Mouse (Mus musculus) CH12.LX (cell line): Measurements from ENCODE around the gene Prdx6b. TPM values are rescaled to one million over a fixed set of nuclear protein-coding genes. Genes with fewer than 3 reads are reported as not detected.
A peak's percentile ranks its signal among the peaks of the same experiment; 100 is the strongest.

Experiments used
- DNase-seq: peaks from one replicate; pipeline ENCODE4 v3.0.0-alpha.2; 2013; ENCODE audit errors: extremely low read depth
- H3K27ac ChIP-seq: 2 replicates; pipeline ENCODE4 v1.5.1; 2012; ENCODE audit warnings: low read depth, mild to moderate bottlenecking, control low read depth, moderate library complexity; ENCODE audit not compliant: insufficient read depth
- H3K27me3 ChIP-seq: replicated peaks from 2 replicates; pipeline ENCODE3; 2012; ENCODE audit warnings: inconsistent platforms
- H3K36me3 ChIP-seq, 2 experiments: replicated peaks in 1 of 2; 2 replicates each; pipeline versions ENCODE3 to v1.6.1; 2012; ENCODE audit warnings: inconsistent platforms in 1 of 2, low read length in 1 of 2, mild to moderate bottlenecking in 1 of 2, mixed read lengths in 1 of 2, moderate library complexity in 1 of 2; ENCODE audit not compliant: control insufficient read depth in 1 of 2, insufficient read depth in 1 of 2
- H3K4me1 ChIP-seq, 2 experiments: 2 replicates each; pipeline ENCODE4 v1.6.1; 2012; ENCODE audit warnings: inconsistent platforms in 1 of 2, moderate library complexity in 1 of 2; ENCODE audit not compliant: insufficient read depth in 2 of 2, control insufficient read depth in 1 of 2
- H3K4me2 ChIP-seq: 2 replicates; pipeline ENCODE4 v1.6.1; 2012; ENCODE audit warnings: low read depth, mild to moderate bottlenecking, control low read depth; ENCODE audit not compliant: poor library complexity, insufficient read depth, severe bottlenecking
- H3K4me3 ChIP-seq, 3 experiments: fragments of 150-350 bp in 1 of 3; sonication (generic) in 1 of 3; replicated peaks in 1 of 3; 2 replicates each; pipeline versions ENCODE3 to v1.5.1; 2011 to 2012; ENCODE audit warnings: low read depth in 2 of 3, low read length in 2 of 3, mild to moderate bottlenecking in 2 of 3, moderate library complexity in 2 of 3, control low read depth in 1 of 3, improper control_type of control experiment in 1 of 3, inconsistent platforms in 1 of 3, mixed read lengths in 1 of 3; ENCODE audit not compliant: poor library complexity in 1 of 3
- H3K79me2 ChIP-seq: replicated peaks from 2 replicates; pipeline ENCODE4 v1.6.1; 2012; ENCODE audit warnings: mild to moderate bottlenecking, moderate library complexity; ENCODE audit not compliant: control insufficient read depth, poor library complexity, insufficient read depth, severe bottlenecking; ENCODE audit errors: extremely low read depth
- H3K9ac ChIP-seq: 2 replicates; pipeline ENCODE4 v1.6.1; 2012; ENCODE audit warnings: low read depth, mild to moderate bottlenecking, control low read depth, moderate library complexity; ENCODE audit not compliant: insufficient read depth
- H3K9me3 ChIP-seq: replicated peaks from 2 replicates; pipeline ENCODE3; 2012; ENCODE audit warnings: low read length, inconsistent platforms, mixed read lengths
- BHLHE40 ChIP-seq: IDR thresholded peaks from 2 replicates; pipeline ENCODE4 v1.6.1; 2011; ENCODE audit warnings: mild to moderate bottlenecking, low read depth, low read length, improper control_type of control experiment
- CTCF ChIP-seq, 2 experiments: IDR thresholded peaks in 1 of 2; conservative IDR thresholded peaks in 1 of 2; 2 replicates each; pipeline ENCODE4 v1.5.1; 2011 to 2012; ENCODE audit warnings: low read depth in 2 of 2, low read length in 2 of 2, improper control_type of control experiment in 1 of 2, inconsistent platforms in 1 of 2, mild to moderate bottlenecking in 1 of 2, moderate library complexity in 1 of 2
- ETS1 ChIP-seq: conservative IDR thresholded peaks from 2 replicates; pipeline ENCODE4 v1.6.1; 2012; ENCODE audit warnings: low read depth, mild to moderate bottlenecking, inconsistent platforms, low read length, improper control_type of control experiment, moderate library complexity
- GABPA ChIP-seq: IDR thresholded peaks from 2 replicates; pipeline ENCODE4 v1.6.1; 2012; ENCODE audit warnings: low read depth, low read length, improper control_type of control experiment, inconsistent platforms; ENCODE audit not compliant: insufficient replicate concordance
- IRF4 ChIP-seq: IDR thresholded peaks from 2 replicates; pipeline ENCODE4 v1.6.1; 2014; ENCODE audit warnings: low read depth, mild to moderate bottlenecking, inconsistent platforms, low read length, improper control_type of control experiment
- JUN ChIP-seq: IDR thresholded peaks from 2 replicates; pipeline ENCODE4 v1.6.1; 2011; ENCODE audit warnings: low read depth, mild to moderate bottlenecking, low read length, improper control_type of control experiment, moderate library complexity; ENCODE audit not compliant: insufficient read depth
- KAT2A ChIP-seq: IDR thresholded peaks from 2 replicates; pipeline ENCODE4 v1.6.1; 2012; ENCODE audit warnings: low read length, improper control_type of control experiment, inconsistent platforms; ENCODE audit not compliant: insufficient replicate concordance
- MAFK ChIP-seq: IDR thresholded peaks from 2 replicates; pipeline ENCODE4 v1.6.1; 2011; ENCODE audit warnings: low read length, improper control_type of control experiment; ENCODE audit not compliant: insufficient replicate concordance
- MAZ ChIP-seq: IDR thresholded peaks from 2 replicates; pipeline ENCODE4 v1.6.1; 2012; ENCODE audit warnings: low read depth, mild to moderate bottlenecking, inconsistent platforms, low read length, improper control_type of control experiment, moderate library complexity
- MXI1 ChIP-seq: IDR thresholded peaks from 2 replicates; pipeline ENCODE4 v1.6.1; 2011; ENCODE audit warnings: mild to moderate bottlenecking, low read depth, low read length, improper control_type of control experiment
- NELFE ChIP-seq: IDR thresholded peaks from 2 replicates; pipeline ENCODE4 v1.6.1; 2011; ENCODE audit warnings: low read depth, low read length, improper control_type of control experiment
- NRF1 ChIP-seq: IDR thresholded peaks from 2 replicates; pipeline ENCODE4 v1.6.1; 2014; ENCODE audit warnings: low read depth, mild to moderate bottlenecking, inconsistent platforms, low read length, improper control_type of control experiment, moderate library complexity
- PAX5 ChIP-seq: IDR thresholded peaks from 2 replicates; pipeline ENCODE4 v1.6.1; 2012; ENCODE audit warnings: low read length, inconsistent platforms, mixed read lengths
- POLR2A ChIP-seq: IDR thresholded peaks from 2 replicates; pipeline ENCODE4 v1.6.1; 2011; ENCODE audit warnings: low read depth, mild to moderate bottlenecking, improper control_type of control experiment, low read length
- RAD21 ChIP-seq: IDR thresholded peaks from 2 replicates; pipeline ENCODE4 v1.6.1; 2011; ENCODE audit warnings: low read depth, mild to moderate bottlenecking, low read length, improper control_type of control experiment, moderate library complexity
- UBTF ChIP-seq: IDR thresholded peaks from 2 replicates; pipeline ENCODE4 v1.6.1; 2012; ENCODE audit warnings: low read depth, mild to moderate bottlenecking, inconsistent platforms, low read length, improper control_type of control experiment, moderate library complexity
- USF1 ChIP-seq: IDR thresholded peaks from 2 replicates; pipeline ENCODE4 v1.6.1; 2014; ENCODE audit warnings: low read depth, mild to moderate bottlenecking, inconsistent platforms, low read length, improper control_type of control experiment
- USF2 ChIP-seq: conservative IDR thresholded peaks from 2 replicates; pipeline ENCODE4 v1.6.1; 2011; ENCODE audit warnings: low read depth, low read length, improper control_type of control experiment
- dilution Hi-C: fragments of 300-500 bp; cut with MboI; formaldehyde crosslinking; loops from 2 replicates; pipeline ENCODE4 v1.14.3; 2020; ENCODE audit warnings: low sequenced_read_pairs; ENCODE audit not compliant: extremely low pct_unique_long_range_greater_than_20kb, extremely low pct_ligation_motif_present
- in situ Hi-C: fragments of 300-500 bp; cut with MboI; formaldehyde crosslinking; loops from 3 replicates; pipeline ENCODE4 v1.14.3; 2019; ENCODE audit warnings: low sequenced_read_pairs, low pct_ligation_motif_present, low pct_unique_long_range_greater_than_20kb, mixed read lengths
- polyA plus RNA-seq: library from polyadenylated mRNA; unstranded; fragments of >175 nt; gene quantifications from 2 replicates; pipeline ENCODE4 v1.2.1, GENCODE M21; 2012; ENCODE audit warnings: low read depth; ENCODE audit not compliant: insufficient read length
- total RNA-seq, 2 experiments: library from RNA; depleted of rRNA; stranded (reverse); fragments of 300-350 nt in 1 of 2; fragments of >200 nt in 1 of 2; gene quantifications; 2 replicates each; pipeline ENCODE4 v1.2.3; 2012 to 2014

Gene Prdx6b
- total and polyA plus RNA-seq, 3 experiments, result not detected

GRCm38 (mm10) chr2:80282214-80282613 is 10.1 kb upstream of the Prdx6b start:
- Histone ChIP-seq H3K4me2 (peak overlapping the region; percentile 15; the same call in 1 of the 2 replicates), H3K4me3 (no peak overlapping the region), H3K36me3 (no peaks in the 10 kb centered on the region), H3K79me2 (no peaks in the 10 kb centered on the region), H3K27ac (no peak overlapping the region), H3K9ac (no peak overlapping the region), H3K9me3 (no peaks in the 10 kb centered on the region), H3K27me3 (no peaks in the 10 kb centered on the region), H3K4me1 (peaks cover 0 to 12% of the 10 kb centered on the region in 2 experiments; a peak in 2 of 4 replicates)
- in situ Hi-C loops (no loop called here), dilution Hi-C loops (no loop called here)
- DNase-seq, result peak; percentile 25
- no peak for TF ChIP-seq RAD21
- peak; percentile 26; the same call in 1 of the 2 replicates for TF ChIP-seq IRF4

GRCm38 (mm10) chr2:80286397-80286796 is 5.9 kb upstream of the Prdx6b start:
- no peak for DNase-seq
- Histone ChIP-seq H3K4me2 (no peak overlapping the region), H3K9ac (no peak overlapping the region), H3K79me2 (no peaks in the 10 kb centered on the region), H3K4me3 (no peak overlapping the region), H3K27me3 (no peaks in the 10 kb centered on the region), H3K27ac (no peak overlapping the region), H3K4me1 (peaks cover 0 to 12% of the 10 kb centered on the region in 2 experiments; a peak in 2 of 4 replicates), H3K9me3 (no peaks in the 10 kb centered on the region), H3K36me3 (no peaks in the 10 kb centered on the region)
- in situ Hi-C loops, result no loop called here
- dilution Hi-C loops, result no loop called here
- no peak for TF ChIP-seq USF1
- TF ChIP-seq MXI1, result no peak
- no peak for TF ChIP-seq USF2
- no peak for TF ChIP-seq IRF4
- no peak for TF ChIP-seq BHLHE40
- no peak for TF ChIP-seq MAFK
- no peak for TF ChIP-seq RAD21
- TF ChIP-seq UBTF, result no peak
- no peak for TF ChIP-seq MAZ
- TF ChIP-seq GABPA, result no peak
- no peak for TF ChIP-seq NRF1
- no peak for TF ChIP-seq JUN
- no peak for TF ChIP-seq CTCF (conservative IDR thresholded peaks at IDR 0.05 in 1 of 2, IDR thresholded peaks at IDR 0.05 in 1 of 2; ENCODE audit: low read depth in 2 of 2, low read length in 2 of 2)
- TF ChIP-seq ETS1, result no peak
- no peak for TF ChIP-seq NELFE
- TF ChIP-seq PAX5, result no peak
- no peak for TF ChIP-seq POLR2A
- TF ChIP-seq KAT2A, result no peak
